Mouse (Mus musculus) heart, embryonic 14.5 days (tissue): ENCODE data around the gene Ccr2. TPM values are rescaled to one million over a fixed set of nuclear protein-coding genes. Genes with fewer than 3 reads are reported as not detected.
"Not testable (repeated sequence)": the region's sequence is repeated elsewhere in the genome, so short reads cannot be mapped to it uniquely, and the experiment has no call there.

Experiments used
- ATAC-seq: fragments of 200-750 bp; cut with Nextera tagmentation; 2 replicates; pipeline ENCODE4 v1.8.0; 2017; ENCODE audit warnings: low read depth, moderate TSS enrichment; ENCODE audit not compliant: insufficient number of reproducible peaks, insufficient read depth, low FRiP score
- H3K27ac ChIP-seq, 2 experiments: fragments of 200-500 bp in 1 of 2; fragments of 300-500 bp in 1 of 2; sonication (generic) in 1 of 2; replicated peaks in 1 of 2; 2 replicates each; pipeline ENCODE4 v1.5.1; 2012 to 2014; ENCODE audit warnings: low read depth in 2 of 2, low read length in 2 of 2, control low read depth in 1 of 2, mild to moderate bottlenecking in 1 of 2, mixed read lengths in 1 of 2; ENCODE audit not compliant: control insufficient read depth in 1 of 2, insufficient read depth in 1 of 2
- H3K27me3 ChIP-seq: fragments of 300-500 bp; sonication (generic); 2 replicates; pipeline ENCODE4 v1.6.1; 2014; ENCODE audit warnings: mild to moderate bottlenecking, low read length, control low read depth; ENCODE audit not compliant: control insufficient read depth, insufficient read depth
- H3K36me3 ChIP-seq: fragments of 300-500 bp; sonication (generic); 2 replicates; pipeline ENCODE4 v1.6.1; 2014; ENCODE audit warnings: mild to moderate bottlenecking, control low read depth, low read length, mixed read lengths; ENCODE audit not compliant: control insufficient read depth, insufficient read depth
- H3K4me1 ChIP-seq, 2 experiments: fragments of 200-500 bp in 1 of 2; fragments of 300-500 bp in 1 of 2; sonication (generic) in 1 of 2; 2 replicates each; pipeline ENCODE4 v1.6.1; 2012 to 2014; ENCODE audit warnings: low read length in 2 of 2, control low read depth in 1 of 2, mixed read lengths in 1 of 2; ENCODE audit not compliant: control insufficient read depth in 2 of 2, insufficient read depth in 2 of 2
- H3K4me2 ChIP-seq: fragments of 300-500 bp; sonication (generic); 2 replicates; pipeline ENCODE4 v1.6.1; 2014; ENCODE audit warnings: mild to moderate bottlenecking, low read length
- H3K4me3 ChIP-seq, 2 experiments: fragments of 200-500 bp in 1 of 2; fragments of 300-500 bp in 1 of 2; sonication (generic) in 1 of 2; 2 replicates each; pipeline ENCODE4 v1.5.1; 2012 to 2014; ENCODE audit warnings: low read length in 2 of 2, mild to moderate bottlenecking in 2 of 2, control low read depth in 1 of 2, low read depth in 1 of 2, moderate library complexity in 1 of 2; ENCODE audit not compliant: control insufficient read depth in 1 of 2, insufficient read depth in 1 of 2
- H3K9ac ChIP-seq: fragments of 300-500 bp; sonication (generic); 2 replicates; pipeline ENCODE4 v1.6.1; 2014; ENCODE audit warnings: mild to moderate bottlenecking, low read length
- H3K9me3 ChIP-seq: fragments of 300-500 bp; sonication (generic); 2 replicates; pipeline ENCODE4 v1.6.1; 2016; ENCODE audit warnings: low read length, control low read depth; ENCODE audit not compliant: control insufficient read depth
- WGBS: fragments of 180-500 bp; shearing (Covaris S2); extraction: QIAGEN DNeasy Blood & Tissue Kit; methylation state at CpG from one replicate; pipeline ENCODE4 v1.1.7; 2014; 5-methylcytosine and 5-hydroxymethylcytosine counted together
- polyA plus RNA-seq: library from polyadenylated mRNA; unstranded; fragments of >200 nt; fragmentation: Nextera tagmentation; extraction: Ambion mirVana; gene quantifications from 2 replicates; pipeline ENCODE4 v1.2.1, GENCODE M21; 2014

Gene Ccr2
- polyA plus RNA-seq, 1 experiment from 2014 or later = 1.9 TPM

GRCm38 (mm10) chr9:124071506-124071905 is 30.2 kb upstream of the Ccr2 start:
- Histone ChIP-seq H3K9me3 (no peaks in the 10 kb centered on the region), H3K4me2 (no peak overlapping the region), H3K4me1 (no peaks in the 10 kb centered on the region), H3K27ac (no peak overlapping the region), H3K27me3 (no peaks in the 10 kb centered on the region), H3K36me3 (no peaks in the 10 kb centered on the region), H3K9ac (no peak overlapping the region), H3K4me3 (no peak overlapping the region)
- WGBS = 71% methylated on average over 1 of the region's 1 CpGs
- no peak for ATAC-seq

GRCm38 (mm10) chr9:124079803-124080202 is 21.9 kb upstream of the Ccr2 start:
- Histone ChIP-seq H3K9me3 (no peaks in the 10 kb centered on the region), H3K27me3 (no peaks in the 10 kb centered on the region), H3K4me2 (no peak overlapping the region), H3K4me3 (no peak overlapping the region), H3K9ac (no peak overlapping the region), H3K36me3 (no peaks in the 10 kb centered on the region), H3K27ac (no peak overlapping the region), H3K4me1 (no peaks in the 10 kb centered on the region)
- 53% methylated on average over 4 of the region's 4 CpGs for WGBS
- no peak for ATAC-seq

- H3K4me1 ChIP-seq, H3K9me3 ChIP-seq, H3K4me2 ChIP-seq, H3K27ac ChIP-seq, H3K27me3 ChIP-seq, ATAC-seq, H3K9ac ChIP-seq, H3K36me3 ChIP-seq, H3K4me3 ChIP-seq: not testable (repeated sequence)
- 89% methylated on average over 12 of the region's 13 CpGs for WGBS
Observed at GRCm38 (mm10) chr9:124080471-124080870, 21.3 kb upstream of the Ccr2 start.

- Histone ChIP-seq H3K36me3 (no peaks in the 10 kb centered on the region), H3K4me3 (no peak overlapping the region), H3K27ac (no peak overlapping the region), H3K27me3 (no peaks in the 10 kb centered on the region), H3K9ac (no peak overlapping the region), H3K9me3 (no peaks in the 10 kb centered on the region), H3K4me2 (no peak overlapping the region), H3K4me1 (no peaks in the 10 kb centered on the region)
- 64% methylated on average over 1 of the region's 1 CpGs for WGBS
- no peak for ATAC-seq
Observed at GRCm38 (mm10) chr9:124090441-124090840, 11.3 kb upstream of the Ccr2 start.

- H3K27me3 ChIP-seq = no peaks in the 10 kb centered on the region
- 84% methylated on average over 1 of the region's 1 CpGs for WGBS
- no peak overlapping the region for H3K4me2 ChIP-seq
- no peaks in the 10 kb centered on the region for H3K9me3 ChIP-seq
- ATAC-seq = no peak
- no peaks in the 10 kb centered on the region for H3K4me1 ChIP-seq
- H3K27ac ChIP-seq = no peak overlapping the region
- H3K4me3 ChIP-seq = no peak overlapping the region
- H3K36me3 ChIP-seq = no peaks in the 10 kb centered on the region
- no peak overlapping the region for H3K9ac ChIP-seq
Observed at GRCm38 (mm10) chr9:124099127-124099526, 2.6 kb upstream of the Ccr2 start.

GRCm38 (mm10) chr9:124100357-124100756 is 1.4 kb upstream of the Ccr2 start:
- H3K4me3 ChIP-seq = no peak overlapping the region
- no peak for ATAC-seq
- H3K27ac ChIP-seq = no peak overlapping the region
- H3K9ac ChIP-seq = no peak overlapping the region
- no peaks in the 10 kb centered on the region for H3K27me3 ChIP-seq
- no peak overlapping the region for H3K4me2 ChIP-seq
- WGBS = 88% methylated on average over 1 of the region's 1 CpGs
- H3K36me3 ChIP-seq = no peaks in the 10 kb centered on the region
- no peaks in the 10 kb centered on the region for H3K4me1 ChIP-seq
- no peaks in the 10 kb centered on the region for H3K9me3 ChIP-seq

GRCm38 (mm10) chr9:124103199-124103598 is 1.4 kb downstream of the Ccr2 start:
- H3K9me3 ChIP-seq = no peaks in the 10 kb centered on the region

GRCm38 (mm10) chr9:124105196-124105595 is 3.4 kb downstream of the Ccr2 start:
- no peak for ATAC-seq
- Histone ChIP-seq H3K27ac (no peak overlapping the region), H3K9me3 (no peaks in the 10 kb centered on the region), H3K27me3 (no peaks in the 10 kb centered on the region), H3K4me3 (no peak overlapping the region), H3K36me3 (no peaks in the 10 kb centered on the region), H3K4me1 (no peaks in the 10 kb centered on the region), H3K4me2 (no peak overlapping the region), H3K9ac (no peak overlapping the region)

More at GRCm38 (mm10) chr9:124103199-124103598, 1.4 kb downstream of the Ccr2 start:
- no peaks in the 10 kb centered on the region for H3K4me1 ChIP-seq
- no peak overlapping the region for H3K9ac ChIP-seq
- H3K27ac ChIP-seq = no peak overlapping the region
- no peak overlapping the region for H3K4me2 ChIP-seq
- ATAC-seq = no peak
- H3K36me3 ChIP-seq = no peaks in the 10 kb centered on the region
- H3K4me3 ChIP-seq = no peak overlapping the region
- H3K27me3 ChIP-seq = no peaks in the 10 kb centered on the region
- 58% methylated on average over 1 of the region's 1 CpGs for WGBS
